Mouse (Mus musculus) yolk sac, embryonic 10.5 days (tissue): ENCODE measurements around the gene Rfx8.
"Not testable (repeated sequence)": the region's sequence is repeated elsewhere in the genome, so short reads cannot be mapped to it uniquely, and the experiment has no call there.

Experiments used
- DNase-seq: peaks from one replicate; pipeline ENCODE4 v3.0.0-alpha.2; 2017; ENCODE audit warnings: low spot score

Gene Rfx8

DNA sequence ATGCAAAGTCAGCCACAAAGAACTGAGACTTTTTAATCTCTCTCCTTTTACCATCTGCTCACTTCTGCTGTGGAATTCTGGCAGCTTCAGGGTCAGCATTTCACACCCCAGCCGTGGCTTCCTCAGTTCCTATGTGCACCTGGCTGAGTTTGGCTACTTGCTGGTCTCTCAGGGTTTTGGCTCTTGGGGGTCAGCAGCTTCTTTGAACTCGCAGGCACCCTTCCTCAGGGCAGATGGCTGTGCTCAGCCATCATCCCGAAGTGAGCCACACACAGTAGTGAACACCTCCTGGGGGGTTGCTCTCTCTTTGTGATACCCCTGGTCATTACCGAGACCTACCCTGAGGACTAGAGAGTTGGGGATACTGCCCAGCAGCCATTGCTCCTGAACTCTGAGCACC is 29.7 kb downstream of the Rfx8 start:
- DNase-seq, result no peak

DNA sequence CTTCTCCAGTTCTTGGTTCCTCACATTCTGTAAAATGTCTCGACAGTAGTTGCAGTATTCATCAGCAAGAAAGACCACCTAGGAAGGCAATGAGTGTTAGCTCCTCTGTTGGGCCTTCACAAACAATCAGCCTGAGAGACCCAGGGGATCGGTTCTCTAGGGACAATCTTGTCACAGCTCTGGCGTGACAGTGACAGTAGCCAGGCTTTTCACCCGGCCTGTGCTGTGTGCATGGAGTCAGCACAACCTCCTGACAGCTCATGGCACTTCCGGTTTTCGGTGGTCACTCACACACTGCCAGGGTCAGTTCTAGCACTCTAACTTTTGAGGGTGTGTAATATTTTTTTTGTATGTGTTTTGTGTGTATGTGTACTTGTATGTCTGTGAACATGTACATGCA is 32.2 kb downstream of the Rfx8 start:
- no peak for DNase-seq

DNA sequence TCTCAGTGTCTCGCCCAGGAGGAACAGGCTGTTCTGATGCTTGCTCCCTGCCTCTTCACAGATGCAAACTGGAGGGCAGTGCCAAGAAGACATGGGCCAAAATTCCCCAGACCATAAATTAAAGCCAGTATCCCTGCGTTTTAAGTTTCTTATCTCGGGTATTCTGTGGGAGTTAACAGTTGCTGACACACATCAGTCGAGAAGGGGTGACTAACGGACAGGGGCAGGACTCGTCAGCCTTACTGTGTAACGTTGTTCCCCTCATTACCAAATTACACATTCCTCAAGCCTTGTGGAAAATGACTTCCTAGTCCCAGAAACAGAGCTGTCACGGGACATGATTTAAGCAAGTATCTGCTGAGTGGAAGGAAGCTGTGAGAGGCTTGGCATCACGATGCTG is 33.5 kb downstream of the Rfx8 start:
- DNase-seq, result no peak

DNA sequence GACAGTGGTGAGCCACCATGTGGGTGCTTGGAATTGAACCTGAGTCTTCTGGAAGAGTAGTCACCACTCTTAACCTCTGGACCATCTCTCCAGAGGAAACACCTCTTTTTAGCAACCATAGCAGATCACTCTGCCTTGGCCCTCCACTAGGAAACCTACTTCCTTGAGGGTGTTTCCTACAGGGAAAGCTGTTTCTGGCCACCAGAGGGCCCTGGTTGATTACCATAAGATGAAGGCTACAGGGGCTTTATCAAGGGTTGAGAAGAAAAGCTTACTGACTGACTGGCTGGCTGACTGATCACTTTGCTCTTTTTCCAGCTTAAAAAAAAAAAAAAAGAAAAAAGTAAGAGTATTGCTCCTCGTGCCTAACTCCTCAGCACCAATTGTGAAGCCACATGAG is 35.0 kb downstream of the Rfx8 start:
- peak; percentile 62 for DNase-seq

DNA sequence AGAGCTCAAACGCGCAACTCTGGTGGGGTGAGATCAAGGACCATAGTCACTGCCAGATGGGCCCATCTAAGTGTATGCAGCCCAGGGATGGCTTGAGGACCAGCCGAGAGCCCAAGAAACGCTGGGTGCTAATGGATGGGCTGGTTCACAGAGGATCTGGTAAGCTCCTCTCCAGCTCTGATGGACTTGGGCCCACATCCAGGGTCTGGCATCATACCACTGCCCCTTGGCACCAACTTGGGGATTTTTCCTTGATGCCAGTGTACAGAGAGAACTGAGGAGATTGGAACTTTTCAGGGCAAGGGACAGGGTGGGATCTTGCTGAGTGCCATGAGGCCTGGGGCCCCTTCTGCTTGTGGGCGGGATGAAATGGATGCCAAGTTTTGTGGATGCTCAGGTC is 39.2 kb downstream of the Rfx8 start:
- no peak for DNase-seq

DNA sequence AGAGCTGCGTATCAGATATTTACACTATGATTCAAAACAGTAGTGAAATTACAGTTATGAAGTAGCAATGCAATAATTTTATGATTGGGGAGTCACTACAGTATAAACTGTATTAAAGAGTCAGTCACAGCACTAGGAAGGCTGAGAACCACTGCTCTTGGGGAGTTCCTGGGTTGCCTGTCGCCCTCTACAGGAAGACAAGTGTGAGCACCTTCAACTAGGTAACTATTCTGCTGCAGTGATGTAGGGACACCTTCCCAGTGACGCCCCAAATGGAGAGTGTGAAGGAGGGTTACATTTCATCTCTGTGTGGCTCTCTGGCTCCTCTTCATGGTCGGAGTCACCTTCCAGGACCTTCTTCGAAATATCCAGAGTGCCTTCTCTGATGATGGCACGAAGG is 40.3 kb downstream of the Rfx8 start:
- no peak for DNase-seq

DNA sequence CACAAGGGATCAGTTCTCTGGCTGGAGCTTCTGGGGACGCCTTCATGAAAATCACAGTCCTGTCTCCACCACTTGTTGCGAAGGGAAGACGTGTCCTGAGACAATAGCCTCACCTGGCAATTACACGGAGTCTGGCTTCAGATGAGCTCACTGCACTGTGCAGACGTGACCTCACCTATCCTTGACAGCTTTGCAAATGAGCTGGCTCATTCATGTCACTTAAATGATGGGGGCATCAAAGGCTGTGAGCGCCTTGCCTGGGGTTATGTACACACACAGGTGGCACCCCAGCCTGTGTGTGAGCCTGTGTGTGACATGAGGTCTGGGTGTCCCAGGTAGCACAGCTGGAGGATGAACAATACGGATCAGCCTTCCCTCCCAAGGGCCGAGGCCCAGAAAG is 41.9 kb downstream of the Rfx8 start:
- no peak for DNase-seq

DNA sequence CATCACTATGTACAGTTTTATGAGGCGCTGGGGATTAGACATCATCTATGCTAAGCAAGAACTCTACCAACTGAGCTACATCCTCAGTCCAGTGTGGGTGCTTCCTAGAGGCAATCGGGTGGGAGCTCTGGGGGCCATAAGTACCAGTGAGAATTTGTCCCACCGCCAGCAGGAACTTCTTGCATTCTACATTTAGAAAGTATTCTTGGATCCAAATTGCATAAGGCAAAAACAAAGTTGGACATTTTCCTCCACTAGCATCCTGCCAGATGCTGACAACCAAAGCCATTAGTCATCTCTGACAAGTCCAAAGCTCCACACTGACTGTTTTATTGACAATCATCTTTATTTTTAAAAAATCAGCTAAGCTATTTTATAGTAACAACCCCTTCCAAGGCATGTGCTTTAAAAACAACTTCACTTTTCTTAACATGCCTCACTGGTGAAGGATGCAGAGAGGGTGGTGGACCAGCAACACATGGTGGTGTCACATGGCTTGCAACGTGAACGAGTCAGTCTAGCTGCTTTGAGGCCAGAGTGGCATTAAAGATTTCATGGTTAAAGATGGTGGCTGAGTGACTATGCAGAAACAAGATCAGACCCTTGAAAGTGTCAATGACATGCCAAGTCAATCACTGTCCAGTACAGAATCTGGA is 44.4 kb downstream of the Rfx8 start:
- DNase-seq, result no peak

DNA sequence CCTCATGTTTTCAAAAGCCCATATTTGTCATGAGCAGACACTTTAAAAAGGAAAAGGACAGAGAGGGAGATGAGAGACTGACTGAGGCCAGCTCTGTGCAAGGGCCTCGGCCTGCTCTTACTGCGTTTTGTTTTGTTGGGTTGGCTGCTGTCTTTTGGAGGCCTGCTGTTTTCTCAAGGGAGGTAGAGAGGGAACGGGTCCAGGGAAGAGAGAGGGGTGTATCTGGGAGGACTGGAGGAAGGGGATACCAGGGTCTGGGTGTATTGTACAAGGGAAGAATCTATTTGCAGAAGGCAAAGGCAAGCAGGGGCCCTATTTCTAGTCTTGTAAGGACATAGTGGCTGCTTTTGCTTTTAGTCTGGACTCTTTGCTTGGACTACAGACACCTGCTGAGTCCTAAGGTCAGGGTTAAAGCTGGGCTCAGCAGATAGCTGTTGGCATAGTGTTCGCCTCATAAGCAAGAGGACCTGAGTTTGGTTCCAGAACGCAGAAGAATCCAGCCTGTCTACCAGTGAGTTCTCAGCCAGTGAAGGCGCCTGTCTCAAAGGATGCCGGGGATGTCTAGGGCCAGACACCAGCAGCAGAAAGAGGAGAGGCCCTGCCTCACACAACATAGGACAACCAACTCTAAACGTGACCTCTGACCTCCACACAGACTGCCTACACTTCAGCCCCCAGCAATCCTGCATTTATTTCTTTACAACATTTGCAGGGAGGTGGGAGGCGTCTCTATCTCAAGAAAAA is 48.3 kb downstream of the Rfx8 start:
- DNase-seq, result peak; percentile 54

DNA sequence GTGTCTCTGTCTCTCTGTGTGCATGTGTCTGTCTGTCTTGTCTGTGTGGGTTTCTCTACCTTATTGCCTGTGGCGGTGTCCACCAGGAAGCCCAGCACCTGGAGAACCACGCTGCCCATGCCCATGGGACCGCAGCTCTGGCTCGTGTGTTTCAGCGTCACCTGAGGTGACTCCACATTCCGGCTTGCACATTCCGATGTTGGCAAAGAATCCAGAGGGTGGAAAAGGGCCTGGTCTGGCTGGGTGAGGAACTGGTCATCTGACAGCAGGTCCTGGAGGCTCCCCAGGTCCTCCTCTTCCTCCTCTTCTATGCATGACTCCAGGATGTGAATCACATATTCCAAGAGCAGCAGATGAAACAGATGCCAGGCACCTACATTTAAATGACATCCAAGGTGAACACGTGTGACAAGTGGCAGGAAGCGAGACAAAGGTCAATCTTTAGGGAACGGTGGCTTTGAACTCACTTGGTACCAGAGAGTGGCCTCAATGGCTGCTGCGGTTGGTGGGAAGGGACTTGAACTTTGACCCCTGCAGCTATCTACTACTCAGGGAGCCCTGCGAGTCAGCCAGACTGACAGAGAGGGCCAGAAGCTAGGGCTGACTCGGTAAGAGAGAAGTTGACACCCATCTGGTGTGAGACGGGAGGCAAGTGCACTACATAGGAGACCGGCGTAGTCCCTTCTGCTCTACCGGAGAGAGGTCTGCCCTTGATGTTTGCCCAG is 50.4 kb downstream of the Rfx8 start:
- DNase-seq, result peak; percentile 32

DNA sequence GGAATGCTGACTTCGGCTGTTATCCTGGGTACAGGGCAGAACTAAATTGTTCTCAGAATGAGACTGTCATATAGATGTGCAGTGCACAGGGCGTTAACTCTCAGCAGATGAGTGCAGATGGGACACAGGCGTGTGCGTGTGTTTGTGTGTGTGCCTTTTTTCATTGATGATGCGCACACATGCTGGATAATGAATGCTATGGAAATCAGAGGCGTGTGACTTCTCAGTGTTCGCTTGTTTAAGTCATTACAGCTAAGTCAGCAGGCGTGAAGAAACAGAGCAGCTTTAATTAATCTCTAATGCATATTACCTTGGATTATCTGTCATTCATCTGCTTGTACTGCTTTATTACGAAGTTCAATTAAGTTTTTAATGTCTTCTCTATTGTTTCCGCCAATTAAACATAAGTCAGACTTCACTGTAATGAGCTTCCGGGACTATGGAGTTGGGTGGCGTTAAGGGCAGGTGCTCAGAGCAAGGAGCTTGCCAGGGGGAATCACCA is 54.0 kb downstream of the Rfx8 start:
- no peak for DNase-seq

DNA sequence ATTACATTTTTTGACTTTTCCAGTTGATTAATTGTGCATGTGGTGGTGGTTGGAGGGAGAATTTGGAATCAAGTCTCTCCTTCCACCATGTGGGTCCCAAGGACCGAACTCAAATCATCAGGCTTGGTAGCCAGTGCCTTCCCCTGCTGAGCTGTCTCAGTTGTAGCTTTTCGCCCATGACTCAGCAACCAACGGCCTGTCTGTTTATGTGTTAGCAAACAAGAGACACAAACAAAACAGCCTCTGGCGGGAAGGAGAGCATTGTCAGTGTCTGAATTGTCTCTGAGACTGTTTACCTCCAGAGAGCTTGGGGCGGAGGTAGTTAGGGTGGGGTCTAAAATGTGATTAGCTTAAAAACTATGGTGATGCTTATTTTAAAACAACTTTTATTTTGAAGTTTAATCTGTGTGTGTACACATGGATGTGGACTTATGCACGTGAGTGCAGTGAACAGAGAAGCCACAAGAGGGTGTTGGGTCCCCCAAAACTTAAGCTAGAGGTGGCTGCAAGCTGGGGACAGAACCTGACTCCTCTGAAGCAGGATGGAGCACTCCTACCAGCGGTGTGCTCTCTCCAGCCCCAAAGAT is 56.7 kb downstream of the Rfx8 start:
- no peak for DNase-seq

DNA sequence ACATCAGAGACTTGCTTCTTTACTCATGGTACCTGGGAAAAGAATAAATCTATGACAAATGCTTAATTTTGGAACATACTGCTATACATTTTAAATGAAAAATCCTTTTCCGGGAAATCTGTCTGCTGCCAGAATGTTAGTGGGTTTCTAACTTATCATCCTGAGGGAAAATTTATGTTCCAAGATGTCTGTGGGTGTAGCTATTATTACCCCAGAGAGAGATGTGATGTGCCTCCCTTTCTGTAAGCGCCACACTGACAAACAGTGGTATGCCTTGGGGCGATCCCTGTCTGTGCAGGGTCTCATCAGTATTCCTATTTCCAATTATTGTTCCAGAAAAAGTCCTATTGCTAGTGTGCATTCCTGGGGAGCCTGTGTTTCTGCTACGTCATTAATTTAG is 57.7 kb downstream of the Rfx8 start:
- DNase-seq, result no peak

DNA sequence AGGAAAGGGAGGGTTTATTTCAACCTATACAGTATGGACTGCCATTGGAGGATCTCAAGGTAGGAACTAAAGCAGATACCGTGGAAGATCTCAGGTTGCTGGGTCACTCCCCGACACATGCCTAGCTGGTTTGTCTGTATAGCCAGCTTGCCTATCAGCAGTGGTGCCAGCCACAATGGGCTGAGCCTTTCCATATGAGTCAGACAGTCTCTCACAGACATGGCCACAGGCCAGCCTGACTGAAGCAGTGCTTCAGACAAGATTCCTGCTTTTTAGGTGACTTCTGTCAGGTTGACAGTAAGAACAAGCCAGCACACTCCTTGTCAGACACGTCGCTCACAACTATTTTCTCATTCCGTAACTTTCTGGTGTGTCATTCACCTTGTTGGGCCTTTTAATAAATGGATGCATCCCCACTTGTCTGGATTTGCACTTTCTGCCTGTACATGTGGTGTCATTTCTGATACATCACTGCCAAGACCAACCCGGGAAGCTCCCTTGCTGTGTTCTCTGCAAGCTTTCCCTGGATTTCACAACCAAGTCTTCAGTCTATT is 63.7 kb downstream of the Rfx8 start:
- DNase-seq, result no peak

DNA sequence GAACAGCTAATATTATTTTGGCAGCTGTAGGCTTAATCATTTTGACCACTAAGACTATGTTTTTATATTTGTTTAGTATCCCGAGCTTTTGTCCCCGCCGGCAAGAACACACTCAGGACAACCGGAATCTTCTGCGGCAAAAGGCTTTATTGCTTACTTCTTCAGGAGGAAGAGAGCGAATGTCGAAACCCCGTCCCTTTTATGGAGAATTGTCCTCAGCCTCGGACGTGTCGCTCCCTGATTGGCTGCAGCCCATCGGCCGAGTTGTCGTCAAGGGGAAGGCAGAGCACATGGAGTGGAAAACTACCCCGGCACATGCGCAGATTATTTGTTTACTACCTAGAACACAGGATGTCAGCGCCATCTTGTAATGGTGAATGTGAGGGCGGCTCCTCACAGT is 65.9 kb downstream of the Rfx8 start:
- DNase-seq, result not testable (repeated sequence)

DNA sequence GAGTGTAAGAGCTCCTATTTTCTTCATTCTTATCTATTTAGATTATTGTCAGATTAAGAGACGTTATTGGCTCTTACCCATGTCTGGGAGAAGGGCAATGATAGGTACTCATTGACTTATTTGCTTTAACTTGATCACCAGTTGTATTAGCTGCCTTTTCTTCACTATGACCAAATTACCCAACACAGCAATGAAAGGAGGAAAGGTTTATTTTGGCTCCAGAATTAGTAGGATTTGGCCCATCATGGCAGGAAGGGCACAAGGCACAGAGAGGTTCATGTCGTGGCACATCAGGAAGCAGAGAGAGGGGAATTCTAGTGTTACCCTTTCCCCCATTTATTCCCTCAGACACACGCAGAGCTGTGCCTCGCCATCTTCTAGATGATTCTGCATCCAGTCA is 67.8 kb downstream of the Rfx8 start:
- no peak for DNase-seq

DNA sequence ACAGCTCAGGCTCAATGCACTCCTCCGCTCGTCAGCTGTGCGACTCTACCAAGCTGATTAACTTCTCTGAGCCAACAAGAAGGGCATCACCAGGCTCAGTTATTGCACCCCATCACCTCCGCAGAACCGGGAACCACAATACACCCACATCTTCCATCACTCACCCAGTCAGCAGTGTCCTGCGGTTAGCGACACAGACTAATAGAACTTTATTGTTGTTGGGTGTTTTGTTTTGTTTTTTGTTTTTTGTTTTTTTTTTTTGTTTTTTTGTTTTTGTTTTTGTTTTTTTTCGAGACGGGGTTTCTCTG is 69.6 kb downstream of the Rfx8 start, which contains the start of gene Creg2:
Gene Creg2 (minus strand): TSS at position 234 of the 308 bp plus-strand sequence.
- DNase-seq, result no peak

DNA sequence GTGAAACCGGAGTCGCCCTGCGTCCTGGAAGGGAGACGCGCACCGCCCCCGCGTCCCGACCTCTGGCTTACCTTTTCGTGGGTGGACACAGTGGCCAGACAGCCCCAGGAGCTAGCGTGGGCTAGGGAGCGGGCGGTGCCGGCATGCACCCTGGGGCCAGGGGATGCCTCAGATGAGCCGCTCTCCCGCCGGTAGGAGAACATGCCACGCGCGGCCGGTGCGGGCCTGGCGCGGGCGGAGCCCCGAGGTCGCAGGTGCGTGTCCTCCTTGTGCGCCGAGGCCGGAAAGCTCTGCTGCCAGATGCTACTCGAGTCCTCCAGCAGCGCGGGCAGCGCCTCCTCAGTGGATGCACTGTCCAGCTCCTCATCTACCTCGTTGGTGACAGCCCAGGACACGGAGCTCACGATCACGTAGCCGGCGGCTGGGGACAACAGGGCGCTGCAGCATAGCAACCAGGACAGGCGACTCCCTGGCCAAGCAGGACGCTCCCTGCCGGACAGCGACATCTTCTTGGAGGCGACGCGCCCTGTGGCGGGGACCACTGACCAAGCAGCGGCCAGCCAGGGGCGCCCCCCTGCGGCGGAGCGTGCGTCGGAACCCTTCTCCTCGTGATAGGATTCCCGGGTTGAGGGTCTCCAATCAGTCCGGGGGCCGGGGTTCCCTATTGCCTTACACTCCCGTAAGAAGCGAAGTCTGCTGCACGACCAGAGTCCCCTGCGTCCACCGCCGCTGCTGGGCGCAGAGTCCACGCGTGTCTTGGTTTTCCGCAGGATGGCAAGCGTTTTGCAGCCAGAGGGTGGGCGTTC is 70.2 kb downstream of the Rfx8 start:
- peak; percentile 69 for DNase-seq

DNA sequence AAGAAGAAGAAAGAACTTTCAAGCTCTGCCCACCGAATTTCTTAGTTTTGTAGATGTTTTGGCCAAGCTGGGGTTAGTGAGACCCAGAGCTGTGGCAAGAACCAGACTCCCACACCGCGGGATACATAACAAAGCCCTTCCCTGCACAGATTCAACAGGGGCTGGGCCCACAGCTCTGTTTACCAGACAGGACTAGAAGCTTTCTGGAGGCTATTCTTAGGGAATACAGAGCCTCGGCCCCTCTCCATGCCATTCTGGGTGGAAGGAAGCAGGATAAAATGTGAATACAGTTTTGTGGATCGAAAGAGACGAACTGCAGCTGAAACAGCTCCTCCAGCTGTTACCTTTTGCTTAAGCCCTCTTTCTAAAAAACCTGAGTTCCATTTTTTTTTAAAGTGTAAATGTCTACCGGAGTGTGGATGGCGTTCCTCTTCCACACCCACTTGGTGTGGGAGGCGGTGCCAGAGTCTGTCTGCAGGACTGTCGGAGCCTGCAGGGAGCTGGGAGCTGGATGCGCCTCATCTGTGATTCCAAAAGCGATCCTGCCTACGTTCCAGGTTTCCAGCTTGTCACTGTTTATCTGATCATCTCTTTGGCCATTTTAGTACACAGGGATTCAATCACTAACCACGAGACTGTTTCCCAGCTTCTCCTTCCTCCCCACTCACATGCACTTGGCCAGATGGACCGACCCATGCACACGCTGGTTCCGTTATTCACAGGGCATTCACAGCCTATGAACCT is 70.9 kb downstream of the Rfx8 start:
- DNase-seq, result no peak

DNA sequence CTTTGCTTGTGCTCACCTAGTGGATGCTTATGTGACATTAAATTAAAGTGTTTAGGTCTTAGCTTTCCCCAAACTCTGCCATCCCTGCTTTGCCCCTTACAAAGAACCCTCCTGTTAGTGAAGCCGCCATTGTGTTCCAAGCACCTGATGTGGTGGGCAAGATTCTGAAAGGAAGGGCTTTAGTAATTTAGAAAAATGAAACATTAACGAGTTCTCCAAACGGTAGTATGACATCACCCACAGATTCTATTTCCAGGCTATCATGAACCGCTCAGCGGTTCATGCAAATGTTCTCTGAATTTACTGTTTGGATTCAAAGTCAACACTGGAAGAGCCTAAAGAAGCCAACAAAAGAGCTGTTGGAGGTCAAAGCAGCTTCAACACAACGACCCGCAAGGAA is 72.2 kb downstream of the Rfx8 start:
- DNase-seq, result no peak
